Mouse (Mus musculus): ENCODE measurements around the gene Rab7.
"Not testable (repeated sequence)": the region's sequence is repeated elsewhere in the genome, so short reads cannot be mapped to it uniquely, and the experiment has no call there.

Gene Rab7

GRCm38 (mm10) chr6:88054081-88054835, 9.2 kb upstream of the Rab7 start:
- DNase-seq (ENCODE audit: low spot score in 2 of 2) = no peak

GRCm38 (mm10) chr6:88053228-88054080, 8.4 kb upstream of the Rab7 start:
- DNase-seq (ENCODE audit: low spot score in 2 of 2) = no peak

GRCm38 (mm10) chr6:88051206-88051605, 6.1 kb upstream of the Rab7 start:
- DNase-seq (ENCODE audit: low spot score in 2 of 2) = no peak

- no peak for DNase-seq (ENCODE audit: low spot score in 2 of 2)
Measured at GRCm38 (mm10) chr6:88049008-88049407, 3.9 kb upstream of the Rab7 start.

GRCm38 (mm10) chr6:88047853-88048252, 2.8 kb upstream of the Rab7 start:
- no peak for DNase-seq (ENCODE audit: low spot score in 2 of 2)

GRCm38 (mm10) chr6:88045406-88045766, 316 bp upstream of the Rab7 start:
- DNase-seq (ENCODE audit: low spot score in 2 of 2) = no peak

- no peak for DNase-seq (ENCODE audit: low spot score in 2 of 2)
Measured at GRCm38 (mm10) chr6:88044234-88044576, 865 bp downstream of the Rab7 start.

GRCm38 (mm10) chr6:88042336-88042735, 2.7 kb downstream of the Rab7 start:
- no peak for DNase-seq (ENCODE audit: low spot score in 2 of 2)

GRCm38 (mm10) chr6:88041221-88041620, 3.8 kb downstream of the Rab7 start:
- no peak for DNase-seq (ENCODE audit: low spot score in 2 of 2)

- DNase-seq (ENCODE audit: low spot score in 2 of 2) = no peak
Measured at GRCm38 (mm10) chr6:88039426-88039825, 5.6 kb downstream of the Rab7 start.

- DNase-seq (ENCODE audit: low spot score in 2 of 2) = no peak
Measured at GRCm38 (mm10) chr6:88037471-88038045, 7.5 kb downstream of the Rab7 start.

- DNase-seq (ENCODE audit: low spot score in 2 of 2) = no peak
Measured at GRCm38 (mm10) chr6:88033504-88033903, 11.6 kb downstream of the Rab7 start.

- no peak for DNase-seq (ENCODE audit: low spot score in 2 of 2)
Measured at GRCm38 (mm10) chr6:88030432-88030831, 14.6 kb downstream of the Rab7 start.

GRCm38 (mm10) chr6:88027390-88027789, 17.7 kb downstream of the Rab7 start:
- DNase-seq (ENCODE audit: low spot score in 2 of 2) = no peak

- no peak for DNase-seq (ENCODE audit: low spot score in 2 of 2)
Measured at GRCm38 (mm10) chr6:88023316-88023890, 21.7 kb downstream of the Rab7 start.

GRCm38 (mm10) chr6:88019154-88019553, 25.9 kb downstream of the Rab7 start:
- no peak for DNase-seq (ENCODE audit: low spot score in 2 of 2)

GRCm38 (mm10) chr6:88017821-88018220, 27.2 kb downstream of the Rab7 start:
- no peak for DNase-seq (ENCODE audit: low spot score in 2 of 2)

GRCm38 (mm10) chr6:88015797-88016196, 29.3 kb downstream of the Rab7 start:
- DNase-seq (ENCODE audit: low spot score in 2 of 2) = no peak

GRCm38 (mm10) chr6:88013456-88013855, 31.6 kb downstream of the Rab7 start:
- no peak for DNase-seq (ENCODE audit: low spot score in 2 of 2)

GRCm38 (mm10) chr6:88012601-88013000, 32.5 kb downstream of the Rab7 start:
- DNase-seq (ENCODE audit: low spot score in 2 of 2) = no peak

GRCm38 (mm10) chr6:88011106-88011505, 34.0 kb downstream of the Rab7 start:
- DNase-seq (ENCODE audit: low spot score in 2 of 2) = not testable (repeated sequence)

GRCm38 (mm10) chr6:88009209-88009608, 35.9 kb downstream of the Rab7 start:
- DNase-seq (ENCODE audit: low spot score in 2 of 2) = no peak

Data from thymus, postnatal 10 days (tissue).